Mouse (Mus musculus) adrenal gland (tissue): ENCODE data around the gene Psmc3ip.
"Not testable (repeated sequence)": the region's sequence is repeated elsewhere in the genome, so short reads cannot be mapped to it uniquely, and the experiment has no call there.

ENCODE experiments used
- intact Hi-C: fragments of 180-260 bp; cut with DNase I; formaldehyde crosslinking; loops from one replicate; pipeline ENCODE4 v1.15.1; 2025
- long read RNA-seq, 2 experiments: library from polyadenylated mRNA; unstranded; transcript quantifications; one replicate each; pipeline ENCODE4 v2.0.0; 2020; ENCODE audit warnings: borderline replicate concordance in 1 of 2; ENCODE audit not compliant: insufficient replicate concordance in 1 of 2

Psmc3ip gene
- long read RNA-seq, experiment 1, partial matches to known transcripts, result 0 of 6 reads
- long read RNA-seq, experiment 1, other reads (novel, unspliced or antisense), result 1 of 6 reads
- long read RNA-seq, experiment 2, partial matches to known transcripts, result 1 of 3 reads
- long read RNA-seq, experiment 2, other reads (novel, unspliced or antisense), result 0 of 3 reads

DNA sequence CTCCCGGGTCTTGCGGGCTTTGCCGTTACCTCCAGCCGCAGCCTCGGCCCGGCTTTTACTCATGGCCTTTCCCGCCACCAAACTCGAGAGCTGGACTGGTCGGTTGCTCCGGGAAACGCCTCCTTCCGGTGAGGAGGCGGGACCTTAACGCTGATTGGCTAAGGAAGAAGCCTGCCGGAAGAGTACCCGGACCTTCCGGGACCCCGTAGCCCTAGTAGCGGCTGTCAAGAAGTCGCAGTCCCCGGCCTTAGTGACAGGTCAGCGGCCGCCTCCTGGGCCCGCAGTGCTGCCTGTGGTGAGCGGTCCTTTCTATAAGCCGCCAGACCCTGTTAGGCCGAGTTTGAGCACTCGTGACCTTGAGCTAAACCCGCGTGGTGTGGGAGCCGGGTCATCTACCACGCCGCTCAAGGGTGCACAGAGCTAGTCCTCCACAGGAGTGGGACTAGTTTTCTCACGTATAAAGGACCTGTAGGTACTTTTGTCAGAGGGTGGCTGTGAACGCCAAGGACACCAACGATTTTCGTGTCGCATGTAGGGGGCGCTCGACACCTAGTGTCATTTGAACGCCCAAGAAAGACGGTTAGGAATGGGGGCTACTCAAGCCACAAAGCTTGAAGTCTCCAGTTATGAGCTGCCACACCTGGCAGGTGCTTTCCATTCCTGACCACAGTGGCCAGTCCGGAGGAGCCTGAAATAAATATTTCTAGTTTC lies at the start of gene Psmc3ip:
Gene Psmc3ip, minus strand, starts transcription at position 123 of the 711 bp plus-strand sequence.
- intact Hi-C loops, result loop anchor here (5.0 kb wide), 1 partner anchor 82 kb away; the partner anchor contains the start of gene Ccr10

GRCm38 (mm10) chr11:101143338-101144225 lies 48.3 kb upstream of the Psmc3ip start:
- intact Hi-C loops, result no loop called here

- intact Hi-C loops, result no loop called here
Observed at GRCm38 (mm10) chr11:101142215-101142967, 47.2 kb upstream of the Psmc3ip start.

GRCm38 (mm10) chr11:101141088-101141487 lies 45.9 kb upstream of the Psmc3ip start:
- intact Hi-C loops, result no loop called here

DNA sequence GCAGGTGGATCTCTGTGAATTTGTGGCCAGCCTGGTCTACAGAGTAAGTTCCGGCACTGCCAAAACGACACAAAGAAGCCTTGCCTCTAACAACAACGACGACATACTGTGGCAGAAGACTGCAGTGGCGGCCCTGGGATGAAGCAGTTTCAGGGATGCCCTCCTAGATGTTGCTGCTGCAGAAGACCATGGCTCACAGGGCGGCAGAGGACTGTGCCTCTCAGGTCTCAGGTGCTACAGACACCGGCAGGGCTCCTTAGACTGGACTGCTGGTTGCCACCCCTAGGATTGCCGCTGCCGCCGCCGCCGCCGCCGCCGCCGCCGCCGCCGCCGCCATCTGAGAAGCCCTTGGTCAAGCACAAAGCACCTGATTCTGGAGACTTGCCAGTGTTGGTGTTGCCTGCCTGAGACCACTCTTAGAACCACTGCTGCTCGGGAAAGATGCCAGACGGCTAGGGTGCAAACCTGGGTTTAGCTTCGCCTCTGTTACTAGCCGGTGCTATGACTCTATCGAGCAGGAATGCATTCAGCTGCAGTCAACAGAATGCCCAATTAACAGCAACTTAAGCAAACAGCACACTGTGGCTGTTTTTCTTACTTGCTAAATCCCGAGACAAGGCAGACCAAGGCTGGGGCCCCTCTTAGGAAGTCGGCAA lies 45.1 kb upstream of the Psmc3ip start:
- intact Hi-C loops, result no loop called here

DNA sequence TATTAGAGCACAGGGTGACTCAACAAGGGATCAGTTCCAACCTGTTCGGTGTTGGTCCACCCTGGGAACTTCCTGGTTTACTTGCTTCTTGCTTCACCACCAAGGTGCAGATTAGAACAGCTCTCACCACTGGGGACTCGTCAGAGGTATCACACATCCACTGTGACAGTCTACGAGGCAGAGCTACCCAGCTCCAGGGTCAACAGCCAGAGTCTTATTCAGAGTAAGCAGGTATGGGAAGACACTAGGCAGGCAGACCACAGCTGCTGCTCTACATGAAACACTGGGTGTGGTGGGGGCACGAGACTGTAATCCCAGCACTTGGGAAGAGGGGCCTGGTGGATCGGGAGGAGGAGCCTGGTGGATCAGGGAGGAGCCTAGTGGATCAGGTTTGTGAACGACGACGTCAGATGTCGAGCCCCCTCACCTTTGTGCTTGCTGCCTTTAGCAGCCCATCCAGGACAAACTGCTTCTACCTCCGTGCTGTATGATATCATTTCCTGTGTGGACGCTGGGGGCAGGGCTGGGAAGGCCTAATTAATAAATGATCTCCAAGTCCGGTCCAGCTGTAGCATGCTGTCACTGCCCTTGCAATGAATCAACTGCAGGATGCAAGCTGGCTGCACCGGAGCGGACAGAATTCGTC lies 43.4 kb upstream of the Psmc3ip start:
- intact Hi-C loops, result loop anchor here (5.0 kb wide), 1 partner anchor 34 kb away; the partner anchor contains the start of genes Cntnap1 and Plekhh3

GRCm38 (mm10) chr11:101137000-101137399 lies 41.8 kb upstream of the Psmc3ip start:
- intact Hi-C loops, result loop anchor here (5.0 kb wide), 1 partner anchor 35 kb away; the partner anchor contains the start of genes Cntnap1 and Plekhh3

GRCm38 (mm10) chr11:101134217-101134865 lies 39.1 kb upstream of the Psmc3ip start:
- intact Hi-C loops, result no loop called here

DNA sequence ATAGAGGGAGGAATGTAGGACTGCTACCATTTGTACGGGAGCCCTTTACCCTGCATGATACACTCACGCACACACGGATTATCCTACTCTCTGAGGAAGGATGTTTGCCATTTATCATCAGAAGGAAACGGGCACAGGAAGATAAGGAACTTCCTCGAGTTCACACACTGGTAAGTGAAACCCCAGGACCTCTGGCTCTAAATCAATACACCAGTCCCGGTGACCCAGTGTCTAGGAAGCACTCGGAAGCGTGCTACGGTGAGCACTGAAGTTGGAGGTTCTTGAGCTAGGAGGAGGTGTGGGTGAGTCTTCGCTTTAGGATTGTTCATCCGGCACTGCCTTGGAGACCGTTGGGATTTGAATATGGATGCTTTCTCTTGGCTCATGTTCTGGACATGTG lies 37.8 kb upstream of the Psmc3ip start:
- intact Hi-C loops, result no loop called here

DNA sequence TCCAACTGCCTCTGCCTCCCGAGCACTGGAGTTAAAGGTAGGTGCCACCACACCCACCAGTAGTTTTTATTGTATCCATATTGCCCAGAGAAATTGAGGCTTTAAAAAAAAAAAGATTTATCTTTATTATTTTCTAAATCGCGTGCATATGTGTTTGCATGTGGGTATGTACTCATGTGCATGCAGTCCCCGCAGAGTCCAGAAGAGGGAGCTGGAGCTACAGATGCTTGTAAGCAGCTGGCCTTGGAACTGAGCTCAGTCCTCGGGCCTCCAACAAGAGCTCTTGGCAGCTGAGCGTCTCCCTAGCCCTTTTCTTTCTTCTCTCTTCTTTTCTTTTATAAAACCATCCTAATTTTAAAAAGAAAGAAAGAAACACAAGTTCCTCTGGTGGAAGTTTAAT lies 36.5 kb upstream of the Psmc3ip start:
- intact Hi-C loops, result no loop called here

DNA sequence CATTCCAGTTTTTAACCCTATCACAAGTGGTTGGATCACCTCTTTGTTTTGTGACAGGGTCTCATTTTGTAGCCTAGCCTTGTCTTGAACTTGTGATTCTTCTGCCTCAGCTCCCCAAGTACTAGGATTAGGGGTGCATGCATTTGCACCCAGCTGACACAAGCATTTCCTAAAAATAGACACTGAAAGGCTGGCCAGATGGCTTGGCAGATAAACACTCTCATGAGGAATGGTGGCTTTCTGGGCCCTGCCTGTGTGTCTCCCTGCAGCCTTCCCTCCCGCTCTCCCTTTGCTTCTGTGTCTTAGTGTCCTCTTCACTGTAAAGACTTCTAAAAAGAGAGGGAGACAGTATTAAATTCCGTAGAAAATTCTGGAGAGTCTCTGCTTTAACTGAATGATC lies 36.0 kb upstream of the Psmc3ip start:
- intact Hi-C loops, result no loop called here

GRCm38 (mm10) chr11:101130056-101130756 lies 35.0 kb upstream of the Psmc3ip start:
- intact Hi-C loops, result no loop called here

DNA sequence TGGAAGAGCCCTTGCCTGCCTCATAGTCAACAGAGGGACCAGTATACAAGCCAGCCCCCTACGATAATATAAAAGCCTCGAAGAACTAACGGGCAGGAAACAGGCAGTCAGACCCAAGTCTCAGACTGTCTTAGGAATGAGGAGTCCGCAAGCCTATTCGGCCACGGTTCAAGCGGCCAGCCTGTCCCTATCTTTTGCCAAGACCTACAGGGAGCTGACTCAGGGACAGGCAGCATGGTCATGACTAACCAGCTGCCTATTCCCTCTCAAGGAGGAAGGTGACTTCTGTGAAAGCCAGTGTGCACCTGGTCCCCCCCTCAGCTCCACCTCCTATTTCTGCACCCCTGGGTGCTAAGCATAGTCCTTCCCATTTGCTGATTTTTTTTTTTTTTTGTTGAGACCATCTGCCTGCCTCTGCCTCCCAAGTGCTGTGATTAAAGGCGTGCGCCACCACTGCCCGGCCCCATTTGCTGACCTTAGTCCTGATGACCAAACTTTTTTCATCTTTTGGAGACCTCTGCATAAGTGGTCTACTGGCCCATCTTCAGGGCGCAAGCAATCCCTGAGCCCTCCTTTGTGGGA lies 33.9 kb upstream of the Psmc3ip start:
- intact Hi-C loops, result no loop called here

DNA sequence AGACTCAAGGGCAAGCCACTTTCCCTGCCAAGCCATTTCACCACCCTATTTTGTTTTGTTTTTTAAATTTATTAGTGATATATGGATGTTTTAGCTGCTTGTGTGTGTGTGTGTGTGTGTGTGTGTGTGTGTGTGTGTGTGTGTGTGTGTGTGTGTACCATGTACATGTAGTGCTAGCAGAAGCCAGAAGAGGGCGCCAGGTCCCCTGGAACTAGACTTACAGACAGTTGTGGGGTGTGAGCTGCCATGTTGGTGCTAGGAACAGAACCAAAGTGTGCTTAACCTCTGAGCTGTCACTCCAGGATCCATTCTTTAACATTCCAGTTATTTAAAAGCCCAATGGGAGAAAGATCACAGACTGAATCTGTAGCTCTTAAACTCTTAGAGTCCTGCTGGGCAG lies 31.8 kb upstream of the Psmc3ip start:
- intact Hi-C loops, result no loop called here

GRCm38 (mm10) chr11:101125008-101125407 lies 29.8 kb upstream of the Psmc3ip start:
- intact Hi-C loops, result not testable (repeated sequence)

DNA sequence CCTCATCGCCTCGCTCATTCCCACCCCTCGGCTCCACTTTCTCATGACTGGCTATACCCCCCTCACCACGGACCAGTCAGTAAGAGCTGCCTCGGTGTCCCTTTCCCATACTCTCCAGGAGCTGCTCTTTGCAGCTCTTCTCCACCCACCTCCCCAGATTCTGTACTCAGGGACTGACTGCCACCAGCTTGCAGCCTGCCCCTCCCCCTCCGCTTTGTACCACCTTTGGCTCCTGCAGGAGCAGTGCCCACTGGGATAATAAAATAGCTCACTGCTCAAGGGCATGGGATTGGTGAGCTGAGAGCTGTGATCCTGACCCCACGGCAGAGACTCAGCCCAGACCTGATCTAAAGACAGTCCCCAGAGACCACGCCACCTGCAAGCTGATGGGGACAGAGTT lies 29.3 kb upstream of the Psmc3ip start:
- intact Hi-C loops, result not testable (repeated sequence)

- intact Hi-C loops, result no loop called here
Observed at GRCm38 (mm10) chr11:101120545-101121188, 25.4 kb upstream of the Psmc3ip start.
